In the genomic region with DNA sequence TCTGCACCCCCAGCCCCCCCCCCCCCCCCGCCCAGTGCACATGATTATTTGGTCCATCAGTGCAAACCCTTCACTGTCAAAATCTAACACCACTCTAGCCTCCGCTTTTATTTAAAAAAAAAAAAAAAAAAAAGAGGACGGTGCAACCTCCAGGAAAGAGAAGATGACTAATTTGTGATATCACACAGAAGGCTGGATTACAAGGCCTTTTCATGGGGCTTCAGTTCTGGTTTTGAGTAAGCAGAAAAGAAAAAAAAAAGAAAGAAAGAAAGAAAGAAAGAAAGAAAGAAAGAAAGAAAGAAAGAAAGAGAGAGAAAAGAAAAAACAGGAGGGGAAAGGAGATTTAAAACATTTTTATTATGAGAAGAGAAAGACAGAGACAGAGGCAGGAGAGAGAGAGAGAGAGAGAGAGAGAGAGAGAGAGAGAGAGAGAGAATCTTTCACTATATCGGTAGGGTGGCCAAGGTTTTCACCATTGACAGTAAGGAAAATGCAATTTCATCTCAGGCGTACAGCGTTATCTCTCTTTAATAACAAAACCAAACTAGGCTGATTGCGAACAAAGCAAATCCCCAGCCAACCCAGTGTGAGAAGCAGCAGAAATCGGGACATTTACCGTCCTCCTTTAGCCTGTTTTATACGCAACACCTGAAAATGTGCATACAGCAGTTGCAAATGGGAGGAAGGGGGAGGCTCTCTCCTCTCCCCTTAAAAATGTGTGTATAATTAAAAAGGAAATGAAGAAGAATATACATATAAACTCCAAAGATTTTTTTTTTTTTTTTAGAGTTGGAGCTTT, we compare ENCODE assay signal across 11 mouse cellular contexts. TPM values are rescaled to one million over a fixed set of nuclear protein-coding genes. Genes with fewer than 3 reads are reported as not detected.
DNase-seq lines count a peak whose midpoint lies in the region; ATAC-seq lines count a peak whose summit lies in the region.
"Had no signal": no experiment of that assay in that cellular context is flagged by ENCODE, and none has a peak within 500 bp of the region (broad histone marks: within the 10 kb centered on the region; RNA-seq: fewer than 3 reads in every experiment).

No protein-coding gene starts in this region.

- no peak overlapping the region for H3K27ac ChIP-seq in heart, embryonic 13.5 days (replicated peaks)
- H3K27ac ChIP-seq in embryonic facial prominence, embryonic 11.5 days (replicated peaks; ENCODE audit: low read depth, low read length) = no peak overlapping the region
- H3K27ac ChIP-seq in hindbrain, embryonic 15.5 days (replicated peaks) = peak overlapping the region; percentile 82
- H3K27ac ChIP-seq in midbrain, embryonic 15.5 days = peak overlapping the region; percentile 89

- H3K4me2 ChIP-seq in heart, embryonic 13.5 days = peak overlapping the region; percentile 76
- H3K4me2 ChIP-seq in embryonic facial prominence, embryonic 11.5 days (ENCODE audit: low read depth, low read length) = peak overlapping the region; percentile 51; the same call in 1 of the 2 replicates
- peak overlapping the region; percentile 63 for H3K4me2 ChIP-seq in hindbrain, embryonic 15.5 days
- peak overlapping the region; percentile 58 for H3K4me2 ChIP-seq in midbrain, embryonic 15.5 days

- no peak for ATAC-seq in heart, embryonic 13.5 days (ENCODE audit: extremely low read depth, insufficient number of reproducible peaks, low FRiP score, low TSS enrichment)
- no peak for ATAC-seq in embryonic facial prominence, embryonic 11.5 days (replicated peaks; ENCODE audit: insufficient number of reproducible peaks, low FRiP score, low TSS enrichment, low read depth)
- no peak for ATAC-seq in hindbrain, embryonic 15.5 days (ENCODE audit: low FRiP score, low read depth)
- no peak for ATAC-seq in midbrain, embryonic 15.5 days (replicated peaks)

- no peak overlapping the region for H3K9ac ChIP-seq in heart, embryonic 13.5 days
- no peak overlapping the region for H3K9ac ChIP-seq in embryonic facial prominence, embryonic 11.5 days (replicated peaks; ENCODE audit: low read length)
- peak overlapping the region; percentile 39 for H3K9ac ChIP-seq in hindbrain, embryonic 15.5 days
- peak overlapping the region; percentile 38; the same call in 1 of the 2 replicates for H3K9ac ChIP-seq in midbrain, embryonic 15.5 days

- intact Hi-C loops in heart, postnatal 10 days (cut with DNase I) = no loop called here

- H3K4me3 ChIP-seq in heart, embryonic 13.5 days = peak overlapping the region; percentile 51
- H3K4me3 ChIP-seq in embryonic facial prominence, embryonic 11.5 days (ENCODE audit: low read depth, low read length) = no peak overlapping the region
- 0 out of 2 replicates have a peak overlapping the region, but pooled peaks have one; percentile 29 for H3K4me3 ChIP-seq in hindbrain, embryonic 15.5 days
- H3K4me3 ChIP-seq in midbrain, embryonic 15.5 days = peak overlapping the region; percentile 32

- H3K36me3 ChIP-seq in heart, embryonic 13.5 days = no peaks in the 10 kb centered on the region
- H3K36me3 ChIP-seq in embryonic facial prominence, embryonic 11.5 days (replicated peaks; ENCODE audit: control insufficient read depth, insufficient read depth, low read depth, low read length) = no peaks in the 10 kb centered on the region
- no peaks in the 10 kb centered on the region for H3K36me3 ChIP-seq in hindbrain, embryonic 15.5 days
- no peaks in the 10 kb centered on the region for H3K36me3 ChIP-seq in midbrain, embryonic 15.5 days (replicated peaks)

- no peak for DNase-seq in heart, postnatal 10 days
- DNase-seq in embryonic facial prominence, embryonic 11.5 days (ENCODE audit: low spot score) = no peak
- DNase-seq in cerebellum, postnatal 36 days = no peak
- no peak for DNase-seq in right cerebral cortex, postnatal 4 days
- DNase-seq in ovary, adult 18-20 months (ENCODE audit: low spot score) = no peak
- DNase-seq: cerebellum, adult 11-12 months; gastrocnemius, postnatal 14 days; layer of hippocampus, adult 9-11 months had no signal

- H3K9me3 ChIP-seq in heart, embryonic 13.5 days = no peaks in the 10 kb centered on the region
- no peaks in the 10 kb centered on the region for H3K9me3 ChIP-seq in embryonic facial prominence, embryonic 11.5 days (replicated peaks; ENCODE audit: control insufficient read depth, low read length)
- H3K9me3 ChIP-seq in hindbrain, embryonic 15.5 days = no peaks in the 10 kb centered on the region
- no peaks in the 10 kb centered on the region for H3K9me3 ChIP-seq in midbrain, embryonic 15.5 days

- peaks cover 33% of the 10 kb centered on the region for H3K27me3 ChIP-seq in heart, embryonic 13.5 days (replicated peaks)
- H3K27me3 ChIP-seq in embryonic facial prominence, embryonic 11.5 days (ENCODE audit: control insufficient read depth, insufficient read depth, low read length) = no peaks in the 10 kb centered on the region
- H3K27me3 ChIP-seq in hindbrain, embryonic 15.5 days = no peaks in the 10 kb centered on the region
- H3K27me3 ChIP-seq in midbrain, embryonic 15.5 days (replicated peaks) = no peaks in the 10 kb centered on the region

- peaks cover 29% of the 10 kb centered on the region for H3K4me1 ChIP-seq in heart, embryonic 13.5 days
- H3K4me1 ChIP-seq in embryonic facial prominence, embryonic 11.5 days (ENCODE audit: control insufficient read depth, insufficient read depth, low read length) = peaks cover 2% of the 10 kb centered on the region; the same call in 1 of the 2 replicates
- H3K4me1 ChIP-seq in hindbrain, embryonic 15.5 days (replicated peaks) = peaks cover 43% of the 10 kb centered on the region
- H3K4me1 ChIP-seq in midbrain, embryonic 15.5 days = peaks cover 61% of the 10 kb centered on the region

- 10% methylated on average over 9 of the region's 10 CpGs for WGBS in heart, embryonic 13.5 days
- WGBS in embryonic facial prominence, embryonic 11.5 days = 11% methylated on average over 10 of the region's 10 CpGs
- WGBS in hindbrain, embryonic 15.5 days = 10% methylated on average over 10 of the region's 10 CpGs
- WGBS in midbrain, embryonic 15.5 days = 4% methylated on average over 9 of the region's 10 CpGs

RNA-seq across cellular contexts. Expression of gene Zfhx3, which starts 1.3 kb away (rescaled TPM):
- 5.1 and 6.2 TPM in 2 replicates for polyA plus RNA-seq in heart, embryonic 13.5 days (2015; fragmentation: Nextera tagmentation; extraction: Ambion mirVana)
- 10 to 100 TPM; 10.8 TPM for total RNA-seq in heart, postnatal 10 days (2021)
- polyA plus RNA-seq in embryonic facial prominence, embryonic 11.5 days (2014; fragmentation: Nextera tagmentation; extraction: Ambion mirVana) = 27.5 and 27.6 TPM in 2 replicates
- polyA plus RNA-seq in hindbrain, embryonic 15.5 days (2015; fragmentation: Nextera tagmentation; extraction: Ambion mirVana) = 23.5 and 36.2 TPM in 2 replicates
- polyA plus RNA-seq in midbrain, embryonic 15.5 days (2015; fragmentation: Nextera tagmentation; extraction: Ambion mirVana) = 59.0 and 60.2 TPM in 2 replicates

Comparison
In these comparisons a context has a peak if more than half of its experiments do, and no peak if none do; other contexts are left out.
1. H3K27ac ChIP-seq: peak in hindbrain, embryonic 15.5 days (single experiment) and midbrain, embryonic 15.5 days (single experiment); none in heart, embryonic 13.5 days (single experiment) and embryonic facial prominence, embryonic 11.5 days (single experiment).
2. H3K9ac ChIP-seq: peak in hindbrain, embryonic 15.5 days (single experiment) and midbrain, embryonic 15.5 days (single experiment); none in heart, embryonic 13.5 days (single experiment) and embryonic facial prominence, embryonic 11.5 days (single experiment).
3. Peak in every context shown above with its lines, with median percentiles within 50 percentile points of each other: H3K4me2 ChIP-seq.